Mouse (Mus musculus): ENCODE data around the gene Ece1. TPM values are rescaled to one million over a fixed set of nuclear protein-coding genes. Genes with fewer than 3 reads are reported as not detected.
"Not testable (repeated sequence)": the region's sequence is repeated elsewhere in the genome, so short reads cannot be mapped to it uniquely, and the experiment has no call there.

Gene Ece1
- total and polyA plus RNA-seq, 2 experiments from 2014 or later, result 23.0 to 40.0 TPM

- H3K36me3 ChIP-seq (ENCODE audit: insufficient read depth, low read length), result peaks cover 30% of the 10 kb centered on the region; the same call in 1 of the 2 replicates
- 0 out of 2 replicates have a peak, but pooled peaks cover 2% of the 10 kb centered on the region for H3K4me1 ChIP-seq (ENCODE audit: insufficient read depth, low read length)
- WGBS, result 74% methylated on average over 20 of the region's 20 CpGs
- H3K9me3 ChIP-seq (ENCODE audit: low read length), result 0 out of 2 replicates have a peak, but pooled peaks cover 2% of the 10 kb centered on the region
- H3K27me3 ChIP-seq (ENCODE audit: insufficient read depth, low read length), result no peaks in the 10 kb centered on the region
- no peak for TF ChIP-seq CTCF (IDR thresholded peaks at IDR 0.05; ENCODE audit: low read depth)
- H3K27ac ChIP-seq, result no peak overlapping the region
- ATAC-seq (no peak), DNase-seq (ENCODE audit: low spot score) (peak; percentile 60)
- no peak overlapping the region for H3K4me2 ChIP-seq (ENCODE audit: low read depth, low read length)
- H3K9ac ChIP-seq (replicated peaks; ENCODE audit: low read length), result no peak overlapping the region
- H3K4me3 ChIP-seq (ENCODE audit: low read length), result no peak overlapping the region
Measured at GRCm38 (mm10) chr4:137962643-137963350, 100.8 kb downstream of the Ece1 start.

- peaks cover 26% of the 10 kb centered on the region; the same call in 1 of the 2 replicates for H3K36me3 ChIP-seq (ENCODE audit: insufficient read depth, low read length)
- H3K4me1 ChIP-seq (ENCODE audit: insufficient read depth, low read length), result 0 out of 2 replicates have a peak, but pooled peaks cover 2% of the 10 kb centered on the region
- no peak for TF ChIP-seq CTCF (IDR thresholded peaks at IDR 0.05; ENCODE audit: low read depth)
- no peaks in the 10 kb centered on the region for H3K27me3 ChIP-seq (ENCODE audit: insufficient read depth, low read length)
- H3K4me3 ChIP-seq (ENCODE audit: low read length), result no peak overlapping the region
- DNase-seq (ENCODE audit: low spot score) (no peak), ATAC-seq (no peak)
- no peak overlapping the region for H3K27ac ChIP-seq
- no peak overlapping the region for H3K9ac ChIP-seq (replicated peaks; ENCODE audit: low read length)
- WGBS, result 76% methylated on average over 6 of the region's 6 CpGs
- no peak overlapping the region for H3K4me2 ChIP-seq (ENCODE audit: low read depth, low read length)
- 0 out of 2 replicates have a peak, but pooled peaks cover 2% of the 10 kb centered on the region for H3K9me3 ChIP-seq (ENCODE audit: low read length)
Measured at GRCm38 (mm10) chr4:137963431-137963830, 101.4 kb downstream of the Ece1 start.

- TF ChIP-seq CTCF (IDR thresholded peaks at IDR 0.05; ENCODE audit: low read depth), result peak; percentile 83
- Histone ChIP-seq H3K9ac (replicated peaks; ENCODE audit: low read length) (no peak overlapping the region), H3K27ac (no peak overlapping the region), H3K4me2 (ENCODE audit: low read depth, low read length) (no peak overlapping the region), H3K9me3 (ENCODE audit: low read length) (0 out of 2 replicates have a peak, but pooled peaks cover 2% of the 10 kb centered on the region), H3K4me1 (ENCODE audit: insufficient read depth, low read length) (0 out of 2 replicates have a peak, but pooled peaks cover 2% of the 10 kb centered on the region), H3K4me3 (ENCODE audit: low read length) (no peak overlapping the region), H3K27me3 (ENCODE audit: insufficient read depth, low read length) (no peaks in the 10 kb centered on the region), H3K36me3 (ENCODE audit: insufficient read depth, low read length) (peaks cover 24% of the 10 kb centered on the region; the same call in 1 of the 2 replicates)
- ATAC-seq (peak; percentile 75), DNase-seq (ENCODE audit: low spot score) (peak; percentile 91)
- 51% methylated on average over 9 of the region's 9 CpGs for WGBS
Measured at GRCm38 (mm10) chr4:137963881-137964584, 102.0 kb downstream of the Ece1 start.

DNA sequence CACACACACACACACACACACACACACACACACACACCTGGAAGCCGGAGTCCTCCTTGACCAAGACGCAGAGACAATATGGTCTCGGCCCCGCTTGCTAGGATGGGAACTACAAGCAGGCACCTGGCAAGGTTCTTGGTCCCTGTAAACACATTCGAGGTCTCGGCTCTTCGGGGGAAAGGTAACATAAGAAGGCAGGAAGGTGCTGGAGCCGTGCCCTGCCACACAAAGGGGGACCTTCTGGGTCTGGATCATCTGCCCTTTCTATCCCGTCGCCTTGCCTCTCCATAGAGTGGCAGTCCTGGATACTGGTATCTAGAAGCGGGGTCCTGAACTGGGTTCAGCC, 102.5 kb downstream of the Ece1 start:
- Histone ChIP-seq H3K4me3 (ENCODE audit: low read length) (no peak overlapping the region), H3K4me1 (ENCODE audit: insufficient read depth, low read length) (0 out of 2 replicates have a peak, but pooled peaks cover 2% of the 10 kb centered on the region), H3K9me3 (ENCODE audit: low read length) (0 out of 2 replicates have a peak, but pooled peaks cover 1% of the 10 kb centered on the region), H3K27me3 (ENCODE audit: insufficient read depth, low read length) (no peaks in the 10 kb centered on the region), H3K4me2 (ENCODE audit: low read depth, low read length) (no peak overlapping the region), H3K36me3 (ENCODE audit: insufficient read depth, low read length) (peaks cover 19% of the 10 kb centered on the region; the same call in 1 of the 2 replicates), H3K9ac (replicated peaks; ENCODE audit: low read length) (no peak overlapping the region), H3K27ac (no peak overlapping the region)
- DNase-seq (ENCODE audit: low spot score), result no peak
- no peak for TF ChIP-seq CTCF (IDR thresholded peaks at IDR 0.05; ENCODE audit: low read depth)
- 93% methylated on average over 11 of the region's 11 CpGs for WGBS
- ATAC-seq, result no peak

DNA sequence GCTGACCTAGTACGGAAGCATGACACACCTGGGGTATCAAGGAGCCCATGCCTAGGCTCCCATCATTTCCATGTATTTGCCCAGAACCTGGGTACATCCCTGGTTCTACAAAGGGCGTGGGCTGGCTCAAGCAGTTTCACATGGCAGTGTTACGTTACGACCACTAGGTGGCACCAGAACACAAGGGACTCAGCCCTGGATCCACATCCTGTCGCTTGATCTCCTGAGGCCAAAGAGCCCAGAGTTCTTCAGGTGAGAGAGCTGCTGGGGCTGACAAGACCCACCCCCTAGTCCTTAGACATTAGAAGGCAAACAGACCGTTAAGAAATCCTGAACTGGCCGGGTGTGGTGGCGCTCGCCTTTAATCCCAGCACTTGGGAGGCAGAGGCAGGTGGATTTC, 106.2 kb downstream of the Ece1 start:
- Histone ChIP-seq H3K4me3 (ENCODE audit: low read length) (no peak overlapping the region), H3K27me3 (ENCODE audit: insufficient read depth, low read length) (no peaks in the 10 kb centered on the region)
- TF ChIP-seq CTCF (IDR thresholded peaks at IDR 0.05; ENCODE audit: low read depth), result peak; percentile 99

DNA sequence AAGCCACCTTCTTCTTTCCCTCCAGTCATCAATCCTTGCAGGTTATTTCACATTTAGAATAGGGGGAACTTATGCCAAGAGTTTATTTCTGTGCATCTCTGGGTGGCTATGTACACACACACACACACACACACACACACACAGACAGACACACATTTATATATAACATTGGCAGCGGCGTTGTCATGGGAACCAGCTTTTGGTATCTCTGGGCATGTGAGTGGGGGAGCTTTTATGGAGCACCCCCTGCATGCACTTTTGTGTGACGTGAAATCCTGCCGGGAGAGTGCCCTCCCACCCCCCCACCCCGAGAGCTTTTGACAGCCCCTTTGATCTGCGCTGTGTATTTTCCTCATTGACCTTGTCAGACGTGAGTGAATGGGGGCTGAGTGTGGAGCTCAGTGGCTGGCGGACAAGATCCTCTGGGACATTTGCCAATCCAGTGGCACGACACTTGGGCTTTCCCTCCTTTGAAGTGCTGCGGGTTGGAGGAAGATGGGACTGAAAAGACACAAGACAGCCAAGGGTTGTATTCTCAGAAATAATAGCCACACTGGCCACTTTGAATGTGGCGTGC, 108.7 kb downstream of the Ece1 start:
- peak; percentile 54 for ATAC-seq
- not testable (repeated sequence) for H3K36me3 ChIP-seq (ENCODE audit: insufficient read depth, low read length); H3K9me3 ChIP-seq (ENCODE audit: low read length); H3K4me1 ChIP-seq (ENCODE audit: insufficient read depth, low read length); DNase-seq (ENCODE audit: low spot score); H3K4me2 ChIP-seq (ENCODE audit: low read depth, low read length); H3K27ac ChIP-seq; H3K9ac ChIP-seq (replicated peaks; ENCODE audit: low read length); H3K4me3 ChIP-seq (ENCODE audit: low read length); H3K27me3 ChIP-seq (ENCODE audit: insufficient read depth, low read length)
- WGBS, result no CpG with 5 or more reads among the region's 11 CpGs

More for the DNA sequence above, 106.2 kb downstream of the Ece1 start:
- Histone ChIP-seq H3K9me3 (ENCODE audit: low read length) (no peaks in the 10 kb centered on the region), H3K36me3 (ENCODE audit: insufficient read depth, low read length) (no peaks in the 10 kb centered on the region), H3K4me1 (ENCODE audit: insufficient read depth, low read length) (no peaks in the 10 kb centered on the region), H3K4me2 (ENCODE audit: low read depth, low read length) (no peak overlapping the region), H3K27ac (no peak overlapping the region), H3K9ac (replicated peaks; ENCODE audit: low read length) (no peak overlapping the region)
- peak; percentile 37 for ATAC-seq
- 14% methylated on average over 9 of the region's 9 CpGs for WGBS
- DNase-seq (ENCODE audit: low spot score), result peak; percentile 92

GRCm38 (mm10) chr4:137974856-137975432, 112.9 kb downstream of the Ece1 start:
- WGBS, result no CpG with 5 or more reads among the region's 11 CpGs

DNA sequence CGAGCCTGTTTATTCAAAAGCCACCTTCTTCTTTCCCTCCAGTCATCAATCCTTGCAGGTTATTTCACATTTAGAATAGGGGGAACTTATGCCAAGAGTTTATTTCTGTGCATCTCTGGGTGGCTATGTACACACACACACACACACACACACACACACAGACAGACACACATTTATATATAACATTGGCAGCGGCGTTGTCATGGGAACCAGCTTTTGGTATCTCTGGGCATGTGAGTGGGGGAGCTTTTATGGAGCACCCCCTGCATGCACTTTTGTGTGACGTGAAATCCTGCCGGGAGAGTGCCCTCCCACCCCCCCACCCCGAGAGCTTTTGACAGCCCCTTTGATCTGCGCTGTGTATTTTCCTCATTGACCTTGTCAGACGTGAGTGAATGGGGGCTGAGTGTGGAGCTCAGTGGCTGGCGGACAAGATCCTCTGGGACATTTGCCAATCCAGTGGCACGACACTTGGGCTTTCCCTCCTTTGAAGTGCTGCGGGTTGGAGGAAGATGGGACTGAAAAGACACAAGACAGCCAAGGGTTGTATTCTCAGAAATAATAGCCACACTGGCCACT, 117.1 kb downstream of the Ece1 start:
- not testable (repeated sequence) for H3K9ac ChIP-seq (replicated peaks; ENCODE audit: low read length); H3K27ac ChIP-seq; H3K4me3 ChIP-seq (ENCODE audit: low read length); H3K4me1 ChIP-seq (ENCODE audit: insufficient read depth, low read length); H3K27me3 ChIP-seq (ENCODE audit: insufficient read depth, low read length); H3K36me3 ChIP-seq (ENCODE audit: insufficient read depth, low read length); DNase-seq (ENCODE audit: low spot score); H3K9me3 ChIP-seq (ENCODE audit: low read length); H3K4me2 ChIP-seq (ENCODE audit: low read depth, low read length)
- no CpG with 5 or more reads among the region's 11 CpGs for WGBS
- ATAC-seq, result peak; percentile 64

More at GRCm38 (mm10) chr4:137974856-137975432, 112.9 kb downstream of the Ece1 start:
- not testable (repeated sequence) for H3K4me3 ChIP-seq (ENCODE audit: low read length); H3K4me2 ChIP-seq (ENCODE audit: low read depth, low read length); H3K36me3 ChIP-seq (ENCODE audit: insufficient read depth, low read length); DNase-seq (ENCODE audit: low spot score); H3K9me3 ChIP-seq (ENCODE audit: low read length); H3K9ac ChIP-seq (replicated peaks; ENCODE audit: low read length); H3K27ac ChIP-seq; H3K27me3 ChIP-seq (ENCODE audit: insufficient read depth, low read length); H3K4me1 ChIP-seq (ENCODE audit: insufficient read depth, low read length)
- ATAC-seq, result peak; percentile 71
